ENCODE assay signal across 12 mouse cellular contexts in genomic region chr7:100622277-100622676, GRCm38 (mm10). TPM values are rescaled to one million over a fixed set of nuclear protein-coding genes. Genes with fewer than 3 reads are reported as not detected.
A peak's percentile ranks its signal among the peaks of the same experiment; 100 is the strongest.
DNase-seq lines count a peak whose midpoint lies in the region; ATAC-seq and TF ChIP-seq lines count a peak whose summit lies in the region.
"Had no signal": no experiment of that assay in that cellular context is flagged by ENCODE, and none has a peak within 500 bp of the region (broad histone marks: within the 10 kb centered on the region; RNA-seq: fewer than 3 reads in every experiment).

No protein-coding gene starts in this region.

- H3K27me3 ChIP-seq in heart, adult 2 months (ENCODE audit: control insufficient read depth, insufficient read depth, low read length), result no peaks in the 10 kb centered on the region
- H3K27me3 ChIP-seq in stomach, postnatal 0 days (ENCODE audit: control insufficient read depth, insufficient read depth, low read length), result no peaks in the 10 kb centered on the region

- peak; percentile 59 for ATAC-seq in granulocyte monocyte progenitor cell, adult 5-6 weeks (replicated peaks; ENCODE audit: poor library complexity, severe bottlenecking)
- no peak for ATAC-seq in stomach, postnatal 0 days (ENCODE audit: low FRiP score, low TSS enrichment)

- TF ChIP-seq CTCF in heart, adult 2 months (IDR thresholded peaks at IDR 0.05), result peak; percentile 51
- TF ChIP-seq CTCF in stomach, postnatal 0 days (IDR thresholded peaks at IDR 0.05; ENCODE audit: low read depth), result peak; percentile 52

- no peak for TF ChIP-seq EP300 in heart, adult 2 months (IDR thresholded peaks at IDR 0.05; ENCODE audit: insufficient read depth, low read depth, low read length)
- no peak for TF ChIP-seq EP300 in stomach, postnatal 0 days (optimal IDR thresholded peaks at IDR 0.05)

- peaks cover 8% of the 10 kb centered on the region for H3K79me2 ChIP-seq in heart, adult 2 months (replicated peaks; ENCODE audit: control insufficient read depth, insufficient read depth, low read length)

- peaks cover 4% of the 10 kb centered on the region; the same call in 1 of the 2 replicates for H3K36me3 ChIP-seq in heart, adult 2 months (ENCODE audit: control insufficient read depth, insufficient read depth, low read length)
- H3K36me3 ChIP-seq in stomach, postnatal 0 days (ENCODE audit: control insufficient read depth, insufficient read depth, low read length), result no peaks in the 10 kb centered on the region

- H3K9ac ChIP-seq in heart, adult 2 months (ENCODE audit: low read depth, low read length), result no peak overlapping the region
- H3K9ac ChIP-seq in stomach, postnatal 0 days (ENCODE audit: low read length), result no peak overlapping the region

- H3K27ac ChIP-seq in heart, adult 2 months, result no peak overlapping the region
- H3K27ac ChIP-seq in stomach, postnatal 0 days (replicated peaks), result no peak overlapping the region
- H3K27ac ChIP-seq: embryonic facial prominence, embryonic 10.5 days; midbrain, embryonic 10.5 days had no signal

- WGBS in heart, adult 2 months, result 71% methylated on average over 2 of the region's 2 CpGs
- WGBS in stomach, postnatal 0 days, result 67% methylated on average over 2 of the region's 2 CpGs

- TF ChIP-seq POLR2A in heart, adult 2 months (IDR thresholded peaks at IDR 0.05; ENCODE audit: insufficient read depth, low read depth, low read length), result no peak

- H3K4me2 ChIP-seq in stomach, postnatal 0 days (replicated peaks; ENCODE audit: low read depth), result no peak overlapping the region

- H3K4me3 ChIP-seq in heart, adult 2 months, result no peak overlapping the region
- no peak overlapping the region for H3K4me3 ChIP-seq in stomach, postnatal 0 days (ENCODE audit: low read depth, low read length)
- H3K4me3 ChIP-seq: embryonic facial prominence, embryonic 10.5 days; midbrain, embryonic 10.5 days had no signal

- intact Hi-C loops in heart, adult 2 months (cut with DNase I), result no loop called here

- H3K4me1 ChIP-seq in heart, adult 2 months (ENCODE audit: control insufficient read depth, insufficient read depth, low read length), result peaks cover 7% of the 10 kb centered on the region
- H3K4me1 ChIP-seq in stomach, postnatal 0 days (replicated peaks; ENCODE audit: control insufficient read depth, insufficient read depth), result no peaks in the 10 kb centered on the region
- H3K4me1 ChIP-seq: embryonic facial prominence, embryonic 10.5 days had no signal

- DNase-seq in heart, adult 2 months, result no peak
- no peak for DNase-seq in heart, postnatal 4 days
- DNase-seq in thymus, postnatal 14 days, result peak; percentile 10
- DNase-seq in thymus, adult 18-20 months, result no peak
- no peak for DNase-seq in stomach, postnatal 0 days (ENCODE audit: low spot score)
- no peak for DNase-seq in adrenal gland, postnatal 4 days (ENCODE audit: low spot score in 2 of 2)
- no peak for DNase-seq in layer of hippocampus, adult 9-11 months
- DNase-seq: heart, postnatal 10 days; kidney, postnatal 10 days had no signal

- no peaks in the 10 kb centered on the region for H3K9me3 ChIP-seq in stomach, postnatal 0 days (ENCODE audit: control insufficient read depth, low read length)
- H3K9me3 ChIP-seq: embryonic facial prominence, embryonic 10.5 days; midbrain, embryonic 10.5 days had no signal

RNA-seq across cellular contexts. Expression of gene Mrpl48, which starts 14.2 kb away (rescaled TPM):
- total RNA-seq in heart, adult 2 months (2021), result 10 to 100 TPM; 65.7 to 69.9 TPM
- polyA plus RNA-seq in heart, adult 2 months (2012; rRNA removed), result 24.1 and 32.9 TPM in 2 replicates
- total RNA-seq in heart, postnatal 4 days (2021), result 10 to 100 TPM; 74.9 to 78.5 TPM
- 67.1 TPM in 2 replicates for total RNA-seq in granulocyte monocyte progenitor cell, adult 5-6 weeks (2014; fragmentation: Nextera tagmentation)
- 88.1 and 99.5 TPM in 2 replicates for total RNA-seq in granulocyte monocyte progenitor cell, adult 5-6 weeks (2017)
- polyA plus RNA-seq in stomach, postnatal 0 days (2015; fragmentation: Nextera tagmentation; extraction: Ambion mirVana), result 77.0 and 79.7 TPM in 2 replicates
- total RNA-seq in adrenal gland, postnatal 4 days (2021), result 10 to 100 TPM; 64.5 to 67.5 TPM

RNA-seq across cellular contexts. Expression of gene Rab6a, which starts 15.1 kb away (rescaled TPM):
- total RNA-seq in heart, adult 2 months (2021), result 10 to 100 TPM; 59.8 to 64.9 TPM
- 21.1 and 35.8 TPM in 2 replicates for polyA plus RNA-seq in heart, adult 2 months (2012; rRNA removed)
- total RNA-seq in heart, postnatal 4 days (2021), result 10 to 100 TPM; 84.1 to 84.7 TPM
- total RNA-seq in granulocyte monocyte progenitor cell, adult 5-6 weeks (2014; fragmentation: Nextera tagmentation), result 55.9 and 62.1 TPM in 2 replicates
- total RNA-seq in granulocyte monocyte progenitor cell, adult 5-6 weeks (2017), result 43.0 and 56.3 TPM in 2 replicates
- polyA plus RNA-seq in stomach, postnatal 0 days (2015; fragmentation: Nextera tagmentation; extraction: Ambion mirVana), result 76.3 and 80.6 TPM in 2 replicates
- 10 to 100 TPM; 68.5 to 79.0 TPM for total RNA-seq in adrenal gland, postnatal 4 days (2021)

RNA-seq across cellular contexts. Expression of gene Plekhb1, which starts 39.9 kb away (rescaled TPM):
- 1 to 10 TPM; 2.2 to 2.5 TPM for total RNA-seq in heart, adult 2 months (2021)
- 9.0 and 12.1 TPM in 2 replicates for polyA plus RNA-seq in heart, adult 2 months (2012; rRNA removed)
- total RNA-seq in heart, postnatal 4 days (2021), result 1 to 10 TPM in 1 of 2 experiments, under 1 TPM in 1; 0.65 to 1.5 TPM
- total RNA-seq in granulocyte monocyte progenitor cell, adult 5-6 weeks (2014; fragmentation: Nextera tagmentation), result not detected in 2 replicates
- total RNA-seq in granulocyte monocyte progenitor cell, adult 5-6 weeks (2017), result not detected in 2 replicates
- polyA plus RNA-seq in stomach, postnatal 0 days (2015; fragmentation: Nextera tagmentation; extraction: Ambion mirVana), result 8.7 and 10.4 TPM in 2 replicates
- total RNA-seq in adrenal gland, postnatal 4 days (2021), result 10 to 100 TPM in 1 of 2 experiments, 1 to 10 TPM in 1; 8.7 to 10.1 TPM
